Mouse (Mus musculus): ENCODE data around the gene Ppp1r12a. TPM values are rescaled to one million over a fixed set of nuclear protein-coding genes. Genes with fewer than 3 reads are reported as not detected.

Gene Ppp1r12a
- total RNA-seq, 4 experiments from 2014 or later = 98.3 to 130 (median 112) TPM

GRCm38 (mm10) chr10:108162297-108163020, 466 bp downstream of the Ppp1r12a start:
- peak; percentile 46 for DNase-seq

- DNase-seq = no peak
These were observed 1.0 kb downstream of the Ppp1r12a start for GRCm38 (mm10) chr10:108163021-108163410.

- no peak for DNase-seq
These were observed 1.5 kb downstream of the Ppp1r12a start for GRCm38 (mm10) chr10:108163451-108163850.

GRCm38 (mm10) chr10:108167823-108168222, 5.8 kb downstream of the Ppp1r12a start:
- no peak for DNase-seq

GRCm38 (mm10) chr10:108170818-108171217, 8.8 kb downstream of the Ppp1r12a start:
- no peak for DNase-seq

- DNase-seq = no peak
These were observed 9.6 kb downstream of the Ppp1r12a start for GRCm38 (mm10) chr10:108171637-108172036.

- DNase-seq = no peak
These were observed 11.0 kb downstream of the Ppp1r12a start for GRCm38 (mm10) chr10:108172817-108173563.

GRCm38 (mm10) chr10:108174107-108174506, 12.1 kb downstream of the Ppp1r12a start:
- no peak for DNase-seq

GRCm38 (mm10) chr10:108175885-108176284, 13.9 kb downstream of the Ppp1r12a start:
- no peak for DNase-seq

- DNase-seq = no peak
These were observed 16.4 kb downstream of the Ppp1r12a start for GRCm38 (mm10) chr10:108178285-108178848.

- no peak for DNase-seq
These were observed 17.4 kb downstream of the Ppp1r12a start for GRCm38 (mm10) chr10:108179404-108179803.

GRCm38 (mm10) chr10:108180313-108180712, 18.3 kb downstream of the Ppp1r12a start:
- no peak for DNase-seq

- DNase-seq = no peak
These were observed 19.9 kb downstream of the Ppp1r12a start for GRCm38 (mm10) chr10:108181893-108182292.

GRCm38 (mm10) chr10:108182386-108182785, 20.4 kb downstream of the Ppp1r12a start:
- DNase-seq = no peak

GRCm38 (mm10) chr10:108184763-108185162, 22.8 kb downstream of the Ppp1r12a start:
- DNase-seq = no peak

GRCm38 (mm10) chr10:108185265-108185664, 23.3 kb downstream of the Ppp1r12a start:
- no peak for DNase-seq

GRCm38 (mm10) chr10:108189303-108189702, 27.3 kb downstream of the Ppp1r12a start:
- DNase-seq = no peak

GRCm38 (mm10) chr10:108189986-108190385, 28.0 kb downstream of the Ppp1r12a start:
- DNase-seq = no peak

- no peak for DNase-seq
These were observed 28.6 kb downstream of the Ppp1r12a start for GRCm38 (mm10) chr10:108190626-108191025.

- no peak for DNase-seq
These were observed 29.4 kb downstream of the Ppp1r12a start for GRCm38 (mm10) chr10:108191381-108191787.

GRCm38 (mm10) chr10:108192306-108192705, 30.3 kb downstream of the Ppp1r12a start:
- DNase-seq = no peak

- no peak for DNase-seq
These were observed 34.1 kb downstream of the Ppp1r12a start for GRCm38 (mm10) chr10:108196124-108196523.

- DNase-seq = no peak
These were observed 35.5 kb downstream of the Ppp1r12a start for GRCm38 (mm10) chr10:108197498-108197897.
